Mouse (Mus musculus): Measurements from ENCODE around the gene Kcnb1. TPM values are rescaled to one million over a fixed set of nuclear protein-coding genes. Genes with fewer than 3 reads are reported as not detected.

The Kcnb1 gene
- polyA plus RNA-seq, 1 experiment from 2014 or later = 2.5 TPM

DNA sequence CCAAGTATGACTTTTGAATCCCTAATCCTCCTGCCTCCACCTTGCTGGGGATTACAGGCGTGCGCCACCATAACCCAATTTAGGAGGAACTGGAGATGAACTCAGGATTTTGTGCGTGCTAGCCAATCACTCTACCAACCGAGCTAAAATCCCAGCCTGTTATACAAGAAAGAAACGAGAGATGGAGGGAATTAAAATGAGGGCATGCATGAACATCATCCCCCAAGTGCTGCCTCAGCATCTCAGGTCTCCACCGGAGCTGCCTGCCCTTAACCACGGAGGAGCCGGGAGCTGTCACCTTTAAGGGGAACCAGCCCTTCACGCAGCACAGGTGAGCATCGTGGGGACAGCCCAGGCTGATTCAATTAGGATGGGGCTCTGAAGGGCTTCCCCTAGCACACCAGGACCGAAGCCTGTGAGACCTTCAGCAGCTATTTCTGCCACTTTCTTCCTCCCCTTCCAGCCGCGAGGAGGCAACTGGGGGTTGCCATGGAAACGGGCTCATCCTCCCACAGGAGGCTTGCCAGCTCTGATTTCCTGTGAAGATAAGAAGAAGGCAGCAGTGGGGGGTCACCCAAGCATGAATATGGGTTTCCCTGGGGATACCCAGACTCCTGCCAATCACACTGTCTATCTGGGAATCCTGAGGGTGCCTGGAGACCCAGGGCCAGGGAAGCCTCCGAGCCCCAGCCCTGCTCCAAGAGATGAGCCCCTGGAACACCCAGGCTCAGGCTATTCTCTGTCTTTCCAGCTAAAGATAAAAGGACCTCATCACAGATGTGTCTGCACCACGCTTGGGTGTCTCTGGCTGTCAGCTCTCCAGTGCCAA, 11.7 kb upstream of the Kcnb1 start:
- H3K4me3 ChIP-seq (ENCODE audit: low read depth, low read length) = no peak overlapping the region
- no peaks in the 10 kb centered on the region for H3K4me1 ChIP-seq (ENCODE audit: control insufficient read depth, insufficient read depth, low read length)
- H3K36me3 ChIP-seq (ENCODE audit: control insufficient read depth, insufficient read depth, low read length) = no peaks in the 10 kb centered on the region
- no peaks in the 10 kb centered on the region for H3K27me3 ChIP-seq (ENCODE audit: control insufficient read depth, insufficient read depth, low read length)
- no peaks in the 10 kb centered on the region for H3K9me3 ChIP-seq (ENCODE audit: control insufficient read depth, low read depth, low read length)
- no peak overlapping the region for H3K4me2 ChIP-seq (replicated peaks; ENCODE audit: low read depth, low read length)
- no peak for ATAC-seq (ENCODE audit: insufficient number of reproducible peaks, insufficient read depth, low FRiP score, low read depth)
- H3K27ac ChIP-seq (ENCODE audit: low read length) = no peak overlapping the region
- 45% methylated on average over 16 of the region's 16 CpGs for WGBS
- H3K9ac ChIP-seq (replicated peaks; ENCODE audit: low read depth, low read length) = no peak overlapping the region

DNA sequence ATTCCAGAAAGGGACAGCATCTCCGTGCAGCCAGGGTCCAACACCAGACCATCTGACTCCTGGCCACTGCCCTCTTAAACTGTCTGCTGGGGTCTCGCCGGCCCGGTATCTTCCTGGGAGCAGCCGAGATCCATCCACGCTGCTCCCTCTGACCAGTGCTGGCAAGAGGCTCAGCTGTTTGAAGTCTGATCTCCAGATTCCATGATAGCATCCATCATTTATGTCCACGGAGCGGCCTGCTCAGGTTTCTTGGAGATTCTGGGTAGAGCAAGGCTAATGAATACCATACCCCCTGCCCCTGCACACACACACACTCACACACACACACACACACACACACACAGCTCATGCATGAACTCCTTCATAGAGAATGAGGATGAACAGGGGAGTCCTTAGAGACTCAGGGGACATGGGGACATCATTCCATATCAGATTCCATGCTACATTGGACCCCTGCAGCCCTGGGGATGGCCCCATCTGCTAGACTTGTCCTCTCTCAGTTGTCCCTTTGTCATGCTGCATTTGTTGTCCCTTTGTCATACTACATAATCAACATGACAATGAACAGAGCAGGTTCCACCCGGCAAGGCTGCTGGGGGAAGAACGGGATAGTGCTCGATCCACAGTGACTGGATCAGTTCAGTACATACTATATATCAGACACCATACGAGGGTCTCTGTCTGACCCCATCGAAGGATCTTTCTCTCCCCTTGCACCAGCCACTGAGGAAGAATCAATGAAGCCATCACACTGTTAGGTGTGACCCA, 8.9 kb upstream of the Kcnb1 start:
- H3K4me2 ChIP-seq (replicated peaks; ENCODE audit: low read depth, low read length) = no peak overlapping the region
- H3K4me1 ChIP-seq (ENCODE audit: control insufficient read depth, insufficient read depth, low read length) = no peaks in the 10 kb centered on the region
- no peak overlapping the region for H3K4me3 ChIP-seq (ENCODE audit: low read depth, low read length)
- ATAC-seq (ENCODE audit: insufficient number of reproducible peaks, insufficient read depth, low FRiP score, low read depth) = no peak
- no peak overlapping the region for H3K9ac ChIP-seq (replicated peaks; ENCODE audit: low read depth, low read length)
- H3K27ac ChIP-seq (ENCODE audit: low read length) = no peak overlapping the region
- no peaks in the 10 kb centered on the region for H3K9me3 ChIP-seq (ENCODE audit: control insufficient read depth, low read depth, low read length)
- no peaks in the 10 kb centered on the region for H3K36me3 ChIP-seq (ENCODE audit: control insufficient read depth, insufficient read depth, low read length)
- H3K27me3 ChIP-seq (ENCODE audit: control insufficient read depth, insufficient read depth, low read length) = no peaks in the 10 kb centered on the region
- WGBS = 43% methylated on average over 13 of the region's 13 CpGs

DNA sequence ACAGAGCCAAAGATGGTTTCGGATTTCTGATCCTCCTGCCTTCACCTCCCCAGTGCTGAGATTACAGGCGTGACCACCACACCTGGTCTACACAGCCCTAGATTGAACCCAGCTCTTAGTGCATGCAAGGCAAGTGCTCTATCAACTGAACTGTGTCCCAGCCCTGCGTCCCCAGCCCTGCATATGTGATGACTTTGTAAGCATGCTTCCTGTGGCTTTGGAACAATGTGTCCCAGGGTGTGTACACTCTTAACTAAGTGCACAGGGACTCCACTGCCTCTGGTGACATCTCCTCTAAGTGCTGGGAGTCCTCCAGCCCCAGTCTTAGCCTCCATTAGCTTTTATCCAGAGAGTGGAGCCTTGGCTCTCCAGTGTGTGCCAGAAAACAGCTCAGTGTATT, 3.4 kb upstream of the Kcnb1 start:
- no peak overlapping the region for H3K9ac ChIP-seq (replicated peaks; ENCODE audit: low read depth, low read length)
- no peak overlapping the region for H3K27ac ChIP-seq (ENCODE audit: low read length)
- 75% methylated on average over 3 of the region's 3 CpGs for WGBS
- H3K27me3 ChIP-seq (ENCODE audit: control insufficient read depth, insufficient read depth, low read length) = peaks cover 11% of the 10 kb centered on the region; the same call in 1 of the 2 replicates
- no peaks in the 10 kb centered on the region for H3K9me3 ChIP-seq (ENCODE audit: control insufficient read depth, low read depth, low read length)
- H3K4me2 ChIP-seq (replicated peaks; ENCODE audit: low read depth, low read length) = no peak overlapping the region
- no peaks in the 10 kb centered on the region for H3K36me3 ChIP-seq (ENCODE audit: control insufficient read depth, insufficient read depth, low read length)
- no peak for ATAC-seq (ENCODE audit: insufficient number of reproducible peaks, insufficient read depth, low FRiP score, low read depth)
- H3K4me1 ChIP-seq (ENCODE audit: control insufficient read depth, insufficient read depth, low read length) = 0 out of 2 replicates have a peak, but pooled peaks cover 6% of the 10 kb centered on the region
- H3K4me3 ChIP-seq (ENCODE audit: low read depth, low read length) = no peak overlapping the region

DNA sequence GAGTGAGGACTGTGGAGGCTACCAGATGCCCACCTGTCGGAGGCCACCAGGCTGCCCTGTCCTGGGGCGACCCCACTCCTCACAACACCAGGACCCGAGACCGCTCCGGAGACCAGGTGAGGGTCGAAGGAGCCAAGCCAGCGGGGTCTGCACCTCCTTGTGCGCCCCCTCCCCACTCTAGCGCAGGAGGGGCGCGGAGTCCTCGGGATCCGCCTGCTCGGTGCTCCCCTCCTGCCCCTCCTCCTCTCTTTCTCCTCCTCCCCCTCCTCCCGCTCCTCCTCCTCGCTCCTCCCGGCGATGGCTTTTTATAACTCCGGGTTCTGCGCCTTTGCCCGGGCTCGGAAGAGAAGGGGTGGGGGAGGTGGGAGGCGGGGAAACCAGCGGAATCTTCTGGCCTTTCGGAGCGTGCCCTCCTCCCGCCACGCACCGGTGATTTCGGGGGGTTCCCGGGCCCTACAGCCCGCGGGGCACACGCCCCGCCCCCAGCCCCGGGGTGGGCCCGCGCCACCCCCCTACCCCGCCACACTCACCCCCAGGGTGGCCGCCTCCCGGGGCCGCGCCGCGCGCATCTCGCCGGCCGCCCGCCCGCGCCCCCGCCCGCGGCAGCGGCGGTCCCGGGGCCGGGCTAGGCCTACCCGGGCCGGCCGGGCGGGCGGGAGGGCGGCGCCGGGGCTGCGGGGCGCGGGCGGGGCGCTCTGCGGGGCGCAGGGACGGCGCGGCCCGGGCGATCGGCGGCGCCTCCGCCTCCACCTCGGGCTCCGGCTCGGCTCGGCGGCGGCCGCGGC, 472 bp downstream of the Kcnb1 start:
- H3K4me1 ChIP-seq (ENCODE audit: control insufficient read depth, insufficient read depth, low read length) = 0 out of 2 replicates have a peak, but pooled peaks cover 9% of the 10 kb centered on the region
- under 1% methylated on average over 57 of the region's 91 CpGs for WGBS
- peak overlapping the region; percentile 36; the same call in 1 of the 2 replicates for H3K9ac ChIP-seq (replicated peaks; ENCODE audit: low read depth, low read length)
- H3K4me2 ChIP-seq (replicated peaks; ENCODE audit: low read depth, low read length) = peak overlapping the region; percentile 84
- no peaks in the 10 kb centered on the region for H3K9me3 ChIP-seq (ENCODE audit: control insufficient read depth, low read depth, low read length)
- H3K4me3 ChIP-seq (ENCODE audit: low read depth, low read length) = peak overlapping the region; percentile 40
- peaks cover 15% of the 10 kb centered on the region; the same call in 1 of the 2 replicates for H3K27me3 ChIP-seq (ENCODE audit: control insufficient read depth, insufficient read depth, low read length)
- H3K27ac ChIP-seq (ENCODE audit: low read length) = no peak overlapping the region
- peak; percentile 26 for ATAC-seq (ENCODE audit: insufficient number of reproducible peaks, insufficient read depth, low FRiP score, low read depth)
- H3K36me3 ChIP-seq (ENCODE audit: control insufficient read depth, insufficient read depth, low read length) = no peaks in the 10 kb centered on the region

DNA sequence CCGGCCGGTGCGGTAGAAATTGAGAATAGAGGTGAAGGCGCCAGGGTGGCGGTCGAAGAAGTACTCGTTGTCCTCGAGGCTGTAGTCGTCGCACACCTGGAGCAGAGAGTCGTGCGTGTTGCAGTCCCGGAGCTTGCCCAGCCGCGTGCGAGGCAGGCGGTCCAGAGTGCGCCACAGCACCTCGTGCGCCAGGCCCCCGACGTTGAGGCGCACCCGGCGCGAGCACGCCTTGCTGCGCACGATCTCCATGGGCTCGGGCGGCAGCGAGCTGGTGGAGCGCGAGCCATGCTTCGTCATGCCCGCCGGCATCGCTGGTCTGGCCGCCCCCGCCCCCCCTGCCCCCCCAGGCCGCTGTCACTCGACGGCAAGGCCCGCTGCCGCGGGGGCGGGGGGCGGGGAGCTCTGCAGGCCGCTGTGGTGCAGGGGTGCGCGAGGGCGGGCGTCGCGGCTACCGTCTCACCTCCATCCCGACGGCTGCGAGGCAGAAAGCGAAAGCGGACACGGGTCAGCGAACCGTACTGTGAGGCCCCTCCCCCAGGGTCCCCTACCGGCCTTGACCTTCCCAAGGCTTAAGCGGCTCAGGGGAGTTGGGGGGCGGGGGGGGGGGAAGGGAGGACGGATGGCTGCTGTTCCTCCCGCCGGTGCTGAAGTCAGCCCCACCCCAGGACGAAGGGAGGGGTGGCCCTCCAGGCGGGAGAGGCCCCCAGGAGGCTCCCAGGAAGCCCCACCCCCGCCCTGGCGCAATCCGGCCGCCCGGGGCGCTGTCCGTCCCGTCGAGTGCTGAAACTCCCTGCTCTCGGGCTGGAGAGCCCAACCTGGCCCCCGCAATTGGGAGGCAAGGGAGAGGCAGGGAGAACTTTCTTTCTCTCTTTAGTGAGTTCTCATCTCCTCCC, 1.4 kb downstream of the Kcnb1 start:
- Histone ChIP-seq H3K4me1 (ENCODE audit: control insufficient read depth, insufficient read depth, low read length) (0 out of 2 replicates have a peak, but pooled peaks cover 9% of the 10 kb centered on the region), H3K4me3 (ENCODE audit: low read depth, low read length) (peak overlapping the region; percentile 40), H3K27ac (ENCODE audit: low read length) (no peak overlapping the region), H3K9me3 (ENCODE audit: control insufficient read depth, low read depth, low read length) (no peaks in the 10 kb centered on the region), H3K27me3 (ENCODE audit: control insufficient read depth, insufficient read depth, low read length) (peaks cover 15% of the 10 kb centered on the region; the same call in 1 of the 2 replicates), H3K36me3 (ENCODE audit: control insufficient read depth, insufficient read depth, low read length) (no peaks in the 10 kb centered on the region), H3K9ac (replicated peaks; ENCODE audit: low read depth, low read length) (no peak overlapping the region), H3K4me2 (replicated peaks; ENCODE audit: low read depth, low read length) (peak overlapping the region; percentile 84)
- peak; percentile 73 for ATAC-seq (ENCODE audit: insufficient number of reproducible peaks, insufficient read depth, low FRiP score, low read depth)
- WGBS = 13% methylated on average over 55 of the region's 83 CpGs

DNA sequence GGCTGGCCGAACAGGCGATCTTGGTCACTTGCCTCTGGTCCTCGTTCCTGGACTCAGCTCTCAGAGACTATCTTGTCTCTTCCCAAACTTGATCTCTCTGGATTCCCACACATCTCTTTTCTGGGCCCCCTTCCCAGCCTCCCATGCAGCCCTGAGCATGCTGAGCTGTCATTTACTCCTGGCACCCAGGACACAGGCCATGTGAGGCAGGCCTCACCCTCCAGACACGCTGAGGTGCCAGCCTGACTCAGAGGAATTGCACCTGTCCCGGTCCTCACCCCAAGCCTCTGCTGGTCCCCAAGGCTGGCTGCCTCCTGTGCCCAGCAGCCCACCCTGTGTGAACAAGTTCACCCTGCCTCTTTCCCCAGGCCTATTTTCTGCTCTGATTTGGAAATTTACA, 2.8 kb downstream of the Kcnb1 start:
- 85% methylated on average over 5 of the region's 5 CpGs for WGBS
- Histone ChIP-seq H3K36me3 (ENCODE audit: control insufficient read depth, insufficient read depth, low read length) (no peaks in the 10 kb centered on the region), H3K4me3 (ENCODE audit: low read depth, low read length) (no peak overlapping the region), H3K27ac (ENCODE audit: low read length) (no peak overlapping the region), H3K27me3 (ENCODE audit: control insufficient read depth, insufficient read depth, low read length) (peaks cover 15% of the 10 kb centered on the region; the same call in 1 of the 2 replicates), H3K4me2 (replicated peaks; ENCODE audit: low read depth, low read length) (no peak overlapping the region), H3K9me3 (ENCODE audit: control insufficient read depth, low read depth, low read length) (no peaks in the 10 kb centered on the region), H3K4me1 (ENCODE audit: control insufficient read depth, insufficient read depth, low read length) (0 out of 2 replicates have a peak, but pooled peaks cover 9% of the 10 kb centered on the region), H3K9ac (replicated peaks; ENCODE audit: low read depth, low read length) (no peak overlapping the region)
- ATAC-seq (ENCODE audit: insufficient number of reproducible peaks, insufficient read depth, low FRiP score, low read depth) = no peak

DNA sequence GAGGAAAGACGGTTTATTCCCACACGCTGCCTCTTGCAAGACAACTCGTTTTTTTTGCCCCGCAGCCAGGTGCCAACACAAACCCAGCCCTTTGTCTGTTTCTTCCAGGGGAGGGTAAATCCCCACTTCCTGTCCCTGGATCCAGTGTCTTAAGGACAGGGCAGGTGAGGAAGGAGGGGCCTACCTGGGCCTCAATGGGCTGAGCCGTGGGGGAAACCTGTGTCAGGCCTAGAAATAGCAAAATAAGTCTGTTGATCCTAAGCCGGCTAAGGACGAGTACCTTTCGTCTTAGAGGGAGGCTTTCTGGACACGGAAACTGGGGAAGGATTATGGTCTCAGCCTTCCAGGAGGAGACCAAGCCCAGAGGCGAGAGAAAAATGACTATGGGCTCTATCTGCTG, 3.4 kb downstream of the Kcnb1 start:
- no peak overlapping the region for H3K4me3 ChIP-seq (ENCODE audit: low read depth, low read length)
- no peak for ATAC-seq (ENCODE audit: insufficient number of reproducible peaks, insufficient read depth, low FRiP score, low read depth)
- H3K4me2 ChIP-seq (replicated peaks; ENCODE audit: low read depth, low read length) = no peak overlapping the region
- no peaks in the 10 kb centered on the region for H3K36me3 ChIP-seq (ENCODE audit: control insufficient read depth, insufficient read depth, low read length)
- H3K9me3 ChIP-seq (ENCODE audit: control insufficient read depth, low read depth, low read length) = no peaks in the 10 kb centered on the region
- WGBS = 39% methylated on average over 10 of the region's 10 CpGs
- H3K4me1 ChIP-seq (ENCODE audit: control insufficient read depth, insufficient read depth, low read length) = 0 out of 2 replicates have a peak, but pooled peaks cover 9% of the 10 kb centered on the region
- H3K27me3 ChIP-seq (ENCODE audit: control insufficient read depth, insufficient read depth, low read length) = peaks cover 13% of the 10 kb centered on the region; the same call in 1 of the 2 replicates
- H3K9ac ChIP-seq (replicated peaks; ENCODE audit: low read depth, low read length) = no peak overlapping the region
- H3K27ac ChIP-seq (ENCODE audit: low read length) = no peak overlapping the region

Measured in stomach, embryonic 14.5 days (tissue).